Mouse (Mus musculus) testis, adult 2 months (tissue): ENCODE measurements around the gene Prdm2. TPM values are rescaled to one million over a fixed set of nuclear protein-coding genes. Genes with fewer than 3 reads are reported as not detected.

Experiments
- H3K27ac ChIP-seq: fragments of 200-500 bp; 2 replicates; pipeline ENCODE4 v1.5.1; 2012; ENCODE audit warnings: low read depth, low read length; ENCODE audit not compliant: control insufficient read depth, insufficient read depth
- H3K27me3 ChIP-seq: fragments of 200-500 bp; 2 replicates; pipeline ENCODE4 v1.6.1; 2012; ENCODE audit warnings: mild to moderate bottlenecking, low read length, moderate library complexity; ENCODE audit not compliant: control insufficient read depth, insufficient read depth
- H3K36me3 ChIP-seq: fragments of 200-500 bp; 2 replicates; pipeline ENCODE4 v1.6.1; 2012; ENCODE audit warnings: mild to moderate bottlenecking, low read length; ENCODE audit not compliant: control insufficient read depth, insufficient read depth
- H3K4me1 ChIP-seq: fragments of 200-500 bp; 2 replicates; pipeline ENCODE4 v1.6.1; 2012; ENCODE audit warnings: low read length; ENCODE audit not compliant: control insufficient read depth, insufficient read depth
- H3K4me3 ChIP-seq: fragments of 200-500 bp; 2 replicates; pipeline ENCODE4 v1.5.1; 2012; ENCODE audit warnings: low read depth, mild to moderate bottlenecking, low read length, moderate library complexity, mixed read lengths; ENCODE audit not compliant: control insufficient read depth
- CTCF ChIP-seq: fragments of 200-500 bp; IDR thresholded peaks from 2 replicates; pipeline ENCODE4 v1.5.1; 2012; ENCODE audit warnings: low read depth, mild to moderate bottlenecking, inconsistent platforms, low read length, moderate library complexity; ENCODE audit not compliant: control insufficient read depth, insufficient read depth, insufficient replicate concordance
- POLR2A ChIP-seq: fragments of 200-500 bp; IDR thresholded peaks from 2 replicates; pipeline ENCODE4 v1.6.1; 2012; ENCODE audit warnings: low read depth, mild to moderate bottlenecking, inconsistent platforms, low read length, moderate library complexity; ENCODE audit not compliant: control insufficient read depth
- polyA plus RNA-seq: library from polyadenylated mRNA; depleted of rRNA; stranded (reverse); fragments of >200 nt; gene quantifications from 2 replicates; pipeline ENCODE4 v1.2.3, GENCODE M21; 2012

Prdm2 gene
- polyA plus RNA-seq, 1 experiment = 33.4 TPM

- H3K27me3 ChIP-seq = no peaks in the 10 kb centered on the region
- no peak overlapping the region; the same call in 1 of the 2 replicates for H3K27ac ChIP-seq
- no peak overlapping the region for H3K4me3 ChIP-seq
- peaks cover 1% of the 10 kb centered on the region; the same call in 1 of the 2 replicates for H3K36me3 ChIP-seq
- TF ChIP-seq CTCF = no peak
- TF ChIP-seq POLR2A = no peak
- no peaks in the 10 kb centered on the region; the same call in 1 of the 2 replicates for H3K4me1 ChIP-seq
Observed at GRCm38 (mm10) chr4:143129261-143129760, 83.5 kb downstream of the Prdm2 start.

DNA sequence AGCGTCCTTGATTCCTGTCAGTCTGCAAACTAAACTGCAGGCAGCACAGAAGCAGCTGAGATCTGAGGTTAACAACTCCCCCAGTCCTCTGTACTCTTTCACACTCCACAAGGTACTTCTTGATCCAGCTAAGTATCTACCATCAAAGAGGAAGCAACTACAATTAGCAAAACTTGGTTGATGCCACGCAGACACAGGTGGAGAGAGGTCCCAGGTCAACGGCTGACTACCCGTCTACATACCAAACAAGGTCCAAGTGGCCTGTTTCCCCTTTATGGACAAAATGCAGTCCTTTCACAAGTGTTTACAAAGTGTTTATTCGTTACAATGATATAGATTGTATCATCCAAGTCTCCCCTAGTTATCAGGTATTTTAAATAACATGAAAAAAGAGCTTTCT is 85.6 kb downstream of the Prdm2 start:
- no peak for TF ChIP-seq CTCF
- no peak for TF ChIP-seq POLR2A
- H3K27me3 ChIP-seq = no peaks in the 10 kb centered on the region
- H3K27ac ChIP-seq = no peak overlapping the region
- H3K4me3 ChIP-seq = no peak overlapping the region
- H3K4me1 ChIP-seq = no peaks in the 10 kb centered on the region; the same call in 1 of the 2 replicates
- H3K36me3 ChIP-seq = peaks cover 1% of the 10 kb centered on the region; the same call in 1 of the 2 replicates

DNA sequence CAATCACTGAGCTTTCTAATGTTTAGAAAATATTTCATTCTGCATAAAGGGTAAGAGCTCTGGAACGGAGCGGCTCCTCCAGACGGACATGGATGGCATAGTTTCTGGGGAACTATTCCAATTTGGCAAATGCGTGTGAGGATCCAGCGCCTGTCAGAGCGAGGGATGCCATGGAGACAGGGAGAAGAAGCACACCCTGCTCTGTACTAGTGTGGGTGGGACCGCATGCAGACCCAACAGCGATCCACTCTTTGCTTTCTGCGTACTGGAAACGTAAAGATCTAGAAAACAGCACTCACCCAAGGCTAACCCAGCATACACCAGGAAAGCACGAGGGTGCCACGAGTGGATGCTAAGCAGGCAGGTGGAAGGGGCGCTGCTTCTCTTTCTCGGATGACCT is 86.3 kb downstream of the Prdm2 start:
- Histone ChIP-seq H3K36me3 (peaks cover 1% of the 10 kb centered on the region; the same call in 1 of the 2 replicates), H3K4me3 (no peak overlapping the region), H3K27me3 (no peaks in the 10 kb centered on the region), H3K27ac (no peak overlapping the region), H3K4me1 (no peaks in the 10 kb centered on the region; the same call in 1 of the 2 replicates)
- TF ChIP-seq CTCF (no peak), POLR2A (no peak)

DNA sequence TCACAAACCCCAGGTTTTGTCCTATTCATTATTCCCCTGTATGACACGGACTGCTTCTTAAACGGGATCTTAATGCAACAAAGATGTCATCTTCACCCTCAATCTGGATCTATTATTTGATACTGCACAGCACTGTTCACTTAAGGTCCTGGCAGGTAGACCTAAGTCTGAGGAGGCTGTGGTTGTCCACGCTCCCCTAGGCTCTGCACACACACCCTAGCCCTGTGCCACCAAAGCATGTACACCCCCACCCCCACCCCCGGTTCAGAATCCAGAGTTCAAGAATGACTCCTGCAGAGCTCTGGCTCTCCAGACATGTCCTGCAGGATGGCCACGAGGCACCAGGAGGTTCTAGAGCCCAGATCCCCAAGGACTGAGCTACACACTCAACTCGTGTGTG is 87.5 kb downstream of the Prdm2 start:
- TF ChIP-seq POLR2A (no peak), CTCF (no peak)
- Histone ChIP-seq H3K36me3 (peaks cover 1% of the 10 kb centered on the region; the same call in 1 of the 2 replicates), H3K27me3 (no peaks in the 10 kb centered on the region), H3K4me1 (no peaks in the 10 kb centered on the region; the same call in 1 of the 2 replicates), H3K27ac (no peak overlapping the region), H3K4me3 (no peak overlapping the region)

- Histone ChIP-seq H3K27me3 (no peaks in the 10 kb centered on the region), H3K27ac (no peak overlapping the region), H3K36me3 (no peaks in the 10 kb centered on the region), H3K4me1 (no peaks in the 10 kb centered on the region; the same call in 1 of the 2 replicates), H3K4me3 (no peak overlapping the region)
- no peak for TF ChIP-seq POLR2A
- no peak for TF ChIP-seq CTCF
Observed at GRCm38 (mm10) chr4:143123043-143123442, 89.8 kb downstream of the Prdm2 start.

- TF ChIP-seq CTCF (no peak), POLR2A (no peak)
- no peak overlapping the region for H3K27ac ChIP-seq
- H3K4me1 ChIP-seq = no peaks in the 10 kb centered on the region; the same call in 1 of the 2 replicates
- no peaks in the 10 kb centered on the region for H3K27me3 ChIP-seq
- H3K36me3 ChIP-seq = no peaks in the 10 kb centered on the region
- H3K4me3 ChIP-seq = no peak overlapping the region
Observed at GRCm38 (mm10) chr4:143121174-143121573, 91.6 kb downstream of the Prdm2 start.

DNA sequence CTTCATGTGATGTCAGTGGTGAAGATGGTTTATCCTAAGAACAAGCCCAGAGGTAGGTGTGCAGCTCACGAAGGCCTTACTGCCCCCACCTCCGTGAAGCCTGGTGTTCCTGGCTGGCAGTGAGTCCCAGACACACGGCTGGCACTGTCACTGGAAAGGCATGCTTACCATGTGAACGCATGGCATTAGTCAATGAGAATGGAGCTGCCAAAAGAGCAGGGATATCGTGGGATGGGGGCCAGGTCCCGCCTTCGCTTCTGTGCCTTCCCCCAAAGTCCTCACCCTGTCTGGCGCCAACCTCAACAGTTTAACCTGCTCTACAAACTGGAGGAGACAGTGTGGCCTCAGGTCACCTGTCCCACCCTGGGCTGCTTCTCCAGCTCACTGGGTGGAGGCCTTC is 92.8 kb downstream of the Prdm2 start:
- TF ChIP-seq CTCF (no peak), POLR2A (no peak)
- Histone ChIP-seq H3K27me3 (no peaks in the 10 kb centered on the region), H3K36me3 (no peaks in the 10 kb centered on the region), H3K4me1 (no peaks in the 10 kb centered on the region; the same call in 1 of the 2 replicates), H3K27ac (no peak overlapping the region), H3K4me3 (no peak overlapping the region)

- Histone ChIP-seq H3K36me3 (no peaks in the 10 kb centered on the region), H3K27ac (no peak overlapping the region), H3K27me3 (no peaks in the 10 kb centered on the region), H3K4me1 (no peaks in the 10 kb centered on the region; the same call in 1 of the 2 replicates), H3K4me3 (no peak overlapping the region)
- TF ChIP-seq POLR2A = no peak
- no peak for TF ChIP-seq CTCF
Observed at GRCm38 (mm10) chr4:143118843-143119242, 94.0 kb downstream of the Prdm2 start.

DNA sequence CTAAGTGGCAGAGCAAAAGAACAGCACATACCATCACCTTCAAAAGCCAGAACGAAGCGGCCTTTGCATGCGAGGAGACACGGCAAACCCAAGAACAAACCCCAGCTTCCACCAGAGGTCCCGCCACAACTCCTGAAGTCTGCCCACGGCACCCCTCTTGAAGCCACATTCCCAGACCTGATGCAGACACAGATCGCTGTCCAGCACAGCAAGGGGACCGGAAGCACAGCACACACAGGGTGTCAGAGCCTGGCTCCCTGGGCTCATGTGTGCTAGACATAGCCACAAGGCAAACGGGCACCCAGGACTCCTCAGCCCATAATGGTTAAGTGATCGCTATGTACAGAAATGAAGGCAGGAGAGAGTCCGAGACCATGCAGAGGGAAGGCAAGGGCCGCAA is 96.9 kb downstream of the Prdm2 start:
- no peaks in the 10 kb centered on the region; the same call in 1 of the 2 replicates for H3K4me1 ChIP-seq

More for the DNA sequence above, 96.9 kb downstream of the Prdm2 start:
- TF ChIP-seq CTCF (no peak), POLR2A (no peak)
- Histone ChIP-seq H3K4me3 (no peak overlapping the region), H3K27me3 (no peaks in the 10 kb centered on the region), H3K36me3 (no peaks in the 10 kb centered on the region), H3K27ac (no peak overlapping the region)
